Mouse (Mus musculus) layer of hippocampus, postnatal 14 days (tissue): Measurements from ENCODE around the gene Rnf2. TPM values are rescaled to one million over a fixed set of nuclear protein-coding genes. Genes with fewer than 3 reads are reported as not detected.

Source experiments
- microRNA-seq, 2 experiments: library from miRNA; unstranded; fragments of <30 nt; microRNA quantifications; one replicate each; pipeline ENCODE4 v1.2.0; 2021
- total RNA-seq, 2 experiments: library from RNA; stranded (reverse); gene quantifications; 2 replicates each; pipeline ENCODE4 v1.2.3; 2021

Gene Rnf2
- total RNA-seq, 2 experiments from 2014 or later = 37.0 to 40.7 TPM

Small RNA genes lying within 50 kb of the gene (microRNA-seq; reads per million reads assigned to microRNA genes)
- gene Mir7682 = 1.4 to 2.7 reads per million in 2 experiments

Other genes starting within 250 kb of the Rnf2 start
- gene Ivns1abp, start 156.5 kb downstream of the Rnf2 start, total RNA-seq = 100 to 1,000 TPM in 1 of 2 experiments, 10 to 100 TPM in 1; 98.2 to 101 TPM
- 10 to 100 TPM; 10.8 to 11.0 TPM for gene Swt1, start 72.5 kb downstream of the Rnf2 start, total RNA-seq
- gene Trmt1l, start 72.4 kb downstream of the Rnf2 start, total RNA-seq = 10 to 100 TPM; 27.1 to 29.2 TPM
- 1 to 10 TPM; 4.2 to 4.5 TPM for gene Fam129a, start 70.2 kb upstream of the Rnf2 start, total RNA-seq